Mouse (Mus musculus) midbrain, embryonic 15.5 days (tissue): ENCODE measurements around the gene Slc6a5. TPM values are rescaled to one million over a fixed set of nuclear protein-coding genes. Genes with fewer than 3 reads are reported as not detected.
"Not testable (repeated sequence)": the region's sequence is repeated elsewhere in the genome, so short reads cannot be mapped to it uniquely, and the experiment has no call there.

Experiments used
- ATAC-seq: fragments of 200-750 bp; cut with Nextera tagmentation; replicated peaks from 2 replicates; pipeline ENCODE4 v1.8.0; 2017; ENCODE audit warnings: moderate TSS enrichment
- H3K27ac ChIP-seq: fragments of 300-500 bp; sonication (generic); 2 replicates; pipeline ENCODE4 v1.5.1; 2015; ENCODE audit warnings: mild to moderate bottlenecking, inconsistent platforms
- H3K27me3 ChIP-seq: fragments of 300-500 bp; sonication (generic); replicated peaks from 2 replicates; pipeline ENCODE4 v1.6.1; 2015; ENCODE audit warnings: inconsistent platforms
- H3K36me3 ChIP-seq: fragments of 300-500 bp; sonication (generic); replicated peaks from 2 replicates; pipeline ENCODE4 v1.6.1; 2015; ENCODE audit warnings: inconsistent platforms
- H3K4me1 ChIP-seq: fragments of 300-500 bp; sonication (generic); 2 replicates; pipeline ENCODE4 v1.6.1; 2015; ENCODE audit warnings: inconsistent platforms
- H3K4me2 ChIP-seq: fragments of 300-500 bp; sonication (generic); 2 replicates; pipeline ENCODE4 v1.6.1; 2015; ENCODE audit warnings: inconsistent platforms, mild to moderate bottlenecking, moderate library complexity
- H3K4me3 ChIP-seq: fragments of 300-500 bp; sonication (generic); 2 replicates; pipeline ENCODE4 v1.5.1; 2015; ENCODE audit warnings: mild to moderate bottlenecking, inconsistent platforms
- H3K9ac ChIP-seq: fragments of 300-500 bp; sonication (generic); 2 replicates; pipeline ENCODE4 v1.6.1; 2015; ENCODE audit warnings: mild to moderate bottlenecking, inconsistent platforms
- H3K9me3 ChIP-seq: fragments of 300-500 bp; sonication (generic); 2 replicates; pipeline ENCODE4 v1.6.1; 2016; ENCODE audit warnings: inconsistent platforms
- WGBS: fragments of 180-500 bp; shearing (Covaris S2); methylation state at CpG from one replicate; pipeline ENCODE4 v1.1.7; 2015; ENCODE audit warnings: mixed read lengths; 5-methylcytosine and 5-hydroxymethylcytosine counted together
- polyA plus RNA-seq: library from polyadenylated mRNA; unstranded; fragments of >200 nt; fragmentation: Nextera tagmentation; extraction: Ambion mirVana; gene quantifications from 2 replicates; pipeline ENCODE4 v1.2.1, GENCODE M21; 2015

Slc6a5 gene
- polyA plus RNA-seq, 1 experiment from 2014 or later = 0.31 TPM

DNA sequence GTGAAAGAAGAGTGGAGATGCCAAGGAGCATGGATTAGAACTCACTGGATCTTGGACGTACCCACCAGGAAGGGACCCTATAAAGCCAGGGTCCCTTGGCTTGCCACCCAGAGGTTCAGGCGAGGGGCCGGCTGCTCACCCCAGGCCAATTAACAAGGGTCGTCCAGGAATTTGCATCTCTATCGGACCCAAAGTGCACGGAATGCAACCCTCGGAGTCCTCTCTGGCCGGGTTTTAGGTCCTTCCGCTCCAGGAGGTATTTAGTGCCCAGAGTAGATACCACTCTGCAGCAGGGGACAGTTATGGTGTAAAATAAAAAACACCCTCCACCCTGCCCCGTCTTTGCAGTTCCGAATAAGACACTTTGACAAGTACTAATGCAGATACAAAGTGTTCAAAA, 5.5 kb downstream of the Slc6a5 start:
- Histone ChIP-seq H3K4me2 (no peak overlapping the region), H3K27me3 (peaks cover 73% of the 10 kb centered on the region), H3K36me3 (no peaks in the 10 kb centered on the region), H3K9me3 (no peaks in the 10 kb centered on the region), H3K4me3 (no peak overlapping the region), H3K4me1 (peaks cover 13% of the 10 kb centered on the region), H3K27ac (no peak overlapping the region), H3K9ac (no peak overlapping the region)
- WGBS = 7% methylated on average over 11 of the region's 11 CpGs
- no peak for ATAC-seq

DNA sequence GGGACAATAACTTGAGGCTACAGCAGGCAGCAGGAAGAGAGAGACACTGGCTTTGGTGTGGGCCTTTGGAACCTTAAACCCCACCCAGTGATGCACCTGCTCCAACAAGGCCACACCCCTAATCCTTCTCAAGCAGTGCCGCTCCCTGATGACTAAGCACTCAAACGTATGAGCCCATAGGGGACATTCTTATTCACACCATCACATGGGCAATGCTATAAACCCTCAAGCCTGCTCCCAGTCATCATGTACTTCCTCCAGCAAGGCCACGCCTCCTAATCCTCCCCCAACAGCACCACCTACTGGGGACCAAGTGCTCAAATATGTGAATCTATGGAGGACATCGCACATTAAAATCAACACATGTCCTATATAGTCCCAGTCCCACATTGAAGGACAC, 9.5 kb downstream of the Slc6a5 start:
- Histone ChIP-seq H3K4me1 (peaks cover 14% of the 10 kb centered on the region), H3K9me3 (no peaks in the 10 kb centered on the region), H3K36me3 (no peaks in the 10 kb centered on the region), H3K4me2 (no peak overlapping the region), H3K9ac (no peak overlapping the region), H3K4me3 (no peak overlapping the region), H3K27me3 (peaks cover 39% of the 10 kb centered on the region), H3K27ac (no peak overlapping the region)
- ATAC-seq = no peak
- 89% methylated on average over 4 of the region's 4 CpGs for WGBS

DNA sequence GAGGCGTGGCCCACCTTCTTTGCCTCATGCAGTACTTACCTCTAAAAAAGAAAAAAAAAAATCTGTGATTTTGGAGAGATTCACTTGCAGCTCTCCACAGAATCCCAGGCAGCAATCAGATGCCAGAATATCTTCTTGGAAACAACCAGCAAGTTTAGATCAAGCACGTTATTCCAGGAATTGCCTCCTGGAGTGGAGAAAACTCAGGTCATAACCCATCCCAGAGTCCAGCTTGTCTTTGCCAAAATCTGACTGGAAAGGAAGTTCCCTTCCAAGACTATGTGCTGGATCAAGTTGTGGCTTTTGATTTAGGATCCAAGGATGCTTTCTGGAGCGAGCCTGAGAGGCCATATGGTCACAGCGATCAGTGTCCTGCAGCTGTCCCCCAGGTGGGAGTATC, 10.8 kb downstream of the Slc6a5 start:
- 82% methylated on average over 4 of the region's 4 CpGs for WGBS
- no peaks in the 10 kb centered on the region for H3K9me3 ChIP-seq
- no peak overlapping the region for H3K27ac ChIP-seq
- H3K36me3 ChIP-seq = no peaks in the 10 kb centered on the region
- H3K4me2 ChIP-seq = no peak overlapping the region
- ATAC-seq = no peak
- no peak overlapping the region for H3K9ac ChIP-seq
- peaks cover 11% of the 10 kb centered on the region for H3K4me1 ChIP-seq
- no peak overlapping the region for H3K4me3 ChIP-seq
- H3K27me3 ChIP-seq = peaks cover 27% of the 10 kb centered on the region

DNA sequence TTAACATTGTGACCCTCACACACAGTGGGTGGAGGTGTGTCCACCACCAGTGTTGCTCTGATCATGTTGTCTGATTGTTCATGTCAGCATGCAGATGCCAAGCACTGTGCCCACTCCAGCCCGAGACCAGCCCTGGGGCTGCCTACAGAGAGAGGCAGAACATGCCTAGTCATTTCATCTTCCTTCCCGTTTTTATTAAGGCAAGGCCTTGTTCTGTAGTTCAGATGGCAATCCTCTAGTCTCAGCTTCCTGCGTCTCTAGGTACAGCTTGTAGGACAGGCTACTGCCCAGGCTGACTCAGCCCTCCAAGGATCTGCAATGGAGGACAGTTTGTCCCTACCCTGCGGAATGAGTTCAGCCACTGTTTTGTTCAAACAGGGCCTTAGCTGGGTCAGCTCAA, 13.0 kb downstream of the Slc6a5 start:
- 22% methylated on average over 4 of the region's 4 CpGs for WGBS
- Histone ChIP-seq H3K4me2 (0 out of 2 replicates have a peak overlapping the region, but pooled peaks have one; percentile 20), H3K27ac (peak overlapping the region; percentile 62), H3K4me1 (peaks cover 7% of the 10 kb centered on the region), H3K4me3 (no peak overlapping the region), H3K9ac (0 out of 2 replicates have a peak overlapping the region, but pooled peaks have one; percentile 2), H3K27me3 (peaks cover 5% of the 10 kb centered on the region), H3K36me3 (no peaks in the 10 kb centered on the region), H3K9me3 (no peaks in the 10 kb centered on the region)
- peak; percentile 72 for ATAC-seq

DNA sequence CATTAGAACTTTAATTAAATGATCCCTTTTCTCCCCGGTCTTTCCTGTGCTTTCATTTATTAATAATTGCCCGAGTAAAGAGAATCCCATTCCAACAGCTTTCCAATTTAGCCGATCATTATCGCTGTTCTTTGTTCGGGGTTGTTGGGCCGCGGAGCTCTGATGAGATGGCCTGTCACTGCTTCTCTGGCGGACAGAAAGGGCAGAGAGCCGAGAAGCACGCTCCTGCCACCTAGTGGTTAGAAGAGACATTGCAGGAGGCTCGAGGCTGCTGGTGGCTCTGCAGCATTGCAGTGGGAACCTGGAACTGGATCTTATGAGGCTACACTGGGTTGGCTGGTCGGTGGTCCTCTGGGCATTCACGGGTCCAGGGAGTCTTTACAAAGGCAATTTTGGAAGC, 13.4 kb downstream of the Slc6a5 start:
- Histone ChIP-seq H3K4me1 (peaks cover 7% of the 10 kb centered on the region), H3K27me3 (0 out of 2 replicates have a peak, but pooled peaks cover under 1% of the 10 kb centered on the region), H3K36me3 (no peaks in the 10 kb centered on the region), H3K4me2 (peak overlapping the region; percentile 20), H3K4me3 (no peak overlapping the region), H3K27ac (peak overlapping the region; percentile 62), H3K9ac (no peak overlapping the region), H3K9me3 (no peaks in the 10 kb centered on the region)
- under 1% methylated on average over 13 of the region's 13 CpGs for WGBS
- ATAC-seq = peak; percentile 90

DNA sequence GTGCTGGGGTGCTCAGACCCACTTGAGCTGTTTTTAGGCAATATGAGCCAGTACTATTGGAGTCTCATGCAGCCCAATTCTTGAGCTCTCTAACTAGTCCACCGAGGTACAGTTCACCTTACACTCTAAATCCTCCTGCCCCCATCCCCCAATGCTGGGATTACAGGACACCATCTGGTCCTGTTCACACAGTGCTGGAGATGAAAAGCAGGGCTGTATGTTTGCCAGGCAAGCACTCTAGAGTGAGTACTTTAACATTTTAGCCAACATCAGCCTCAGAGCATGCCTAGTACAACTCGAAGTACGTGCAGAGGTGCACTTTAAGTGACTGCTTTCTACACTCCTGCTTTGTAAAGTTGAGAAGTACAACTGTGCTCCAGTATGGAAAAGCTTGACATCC, 18.6 kb downstream of the Slc6a5 start:
- H3K4me1 ChIP-seq = no peaks in the 10 kb centered on the region
- no peak overlapping the region for H3K4me2 ChIP-seq
- no peaks in the 10 kb centered on the region for H3K27me3 ChIP-seq
- no peak overlapping the region for H3K9ac ChIP-seq
- no peaks in the 10 kb centered on the region for H3K9me3 ChIP-seq
- no peak overlapping the region for H3K4me3 ChIP-seq
- ATAC-seq = no peak
- no peak overlapping the region for H3K27ac ChIP-seq
- H3K36me3 ChIP-seq = no peaks in the 10 kb centered on the region
- WGBS = 71% methylated on average over 3 of the region's 3 CpGs

DNA sequence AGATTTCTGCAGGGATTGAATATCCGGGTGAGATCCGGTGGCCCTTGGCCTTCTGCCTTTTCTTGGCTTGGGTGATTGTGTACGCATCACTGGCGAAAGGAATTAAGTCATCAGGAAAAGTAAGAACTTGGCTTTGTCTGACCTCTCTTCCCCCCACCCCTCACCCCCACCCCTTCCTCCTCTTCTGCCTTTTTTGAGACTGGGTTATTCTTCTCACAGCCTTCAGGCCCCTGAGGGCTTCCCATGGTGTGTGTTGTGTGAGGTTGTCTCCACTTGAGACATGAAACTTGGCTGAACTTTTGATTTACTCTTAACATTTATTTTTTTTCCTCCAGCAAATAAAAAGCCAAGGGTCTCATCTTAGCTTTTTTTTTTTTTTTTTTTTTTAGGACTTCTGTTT, 20.1 kb downstream of the Slc6a5 start:
- Histone ChIP-seq H3K4me1 (no peaks in the 10 kb centered on the region), H3K36me3 (no peaks in the 10 kb centered on the region), H3K9me3 (no peaks in the 10 kb centered on the region), H3K4me2 (no peak overlapping the region), H3K27ac (no peak overlapping the region), H3K9ac (no peak overlapping the region), H3K27me3 (no peaks in the 10 kb centered on the region), H3K4me3 (no peak overlapping the region)
- WGBS = 25% methylated on average over 4 of the region's 4 CpGs
- no peak for ATAC-seq

DNA sequence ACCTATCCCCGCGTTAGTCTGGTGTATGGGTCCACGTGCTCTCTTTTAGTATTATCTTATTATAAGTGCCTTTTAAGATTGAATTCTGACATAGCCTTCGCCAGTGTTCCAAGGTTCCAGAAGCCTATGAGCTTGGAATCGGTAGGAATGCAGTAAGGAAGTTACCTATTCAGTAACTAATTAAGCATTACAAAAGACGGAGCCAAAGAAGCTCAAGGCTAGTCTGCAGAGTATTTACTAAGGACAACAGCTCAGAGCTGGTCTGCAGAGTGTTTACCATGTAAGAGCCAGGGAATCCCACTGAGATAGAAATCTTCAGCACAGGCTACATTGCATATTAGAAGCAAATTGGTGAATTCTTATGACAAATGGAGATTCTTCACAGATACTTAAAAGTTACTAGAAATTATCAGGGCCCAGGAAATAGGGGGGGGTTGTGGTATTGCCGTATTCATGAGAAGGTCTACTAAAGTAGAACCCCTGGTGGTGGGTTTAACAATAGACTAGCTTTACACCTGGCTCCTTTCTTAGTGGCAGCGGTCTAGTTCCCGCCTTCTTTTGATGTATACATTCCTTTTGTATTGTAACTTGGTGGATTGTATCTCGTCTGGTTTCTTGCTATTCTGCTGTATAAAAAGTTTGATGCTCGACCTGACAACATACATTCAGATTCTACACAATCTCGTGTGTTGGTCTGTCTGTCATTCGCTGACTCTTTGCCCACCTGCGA, 23.6 kb downstream of the Slc6a5 start:
- 80% methylated on average over 14 of the region's 14 CpGs for WGBS
- not testable (repeated sequence) for H3K4me2 ChIP-seq, H3K27ac ChIP-seq, H3K36me3 ChIP-seq, ATAC-seq, H3K27me3 ChIP-seq, H3K9me3 ChIP-seq, H3K4me1 ChIP-seq, H3K9ac ChIP-seq, H3K4me3 ChIP-seq

DNA sequence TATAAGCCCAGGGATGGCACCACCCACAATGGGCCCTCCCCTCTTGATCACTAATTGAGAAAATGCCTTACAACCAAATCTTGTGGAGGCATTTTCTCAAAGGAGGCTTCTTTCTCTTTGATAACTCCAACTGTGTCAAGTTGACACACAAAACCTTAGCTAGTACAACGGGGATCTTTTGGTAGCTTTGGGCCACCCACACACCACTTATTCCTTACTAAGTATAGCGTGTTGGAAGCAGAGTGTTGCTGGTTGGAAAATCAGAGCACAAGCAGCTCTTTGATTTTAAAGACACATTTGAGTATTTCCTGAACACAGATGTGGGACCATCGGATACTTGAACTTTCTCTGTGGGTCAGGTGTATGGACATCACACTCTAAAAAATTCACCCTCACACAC, 26.9 kb downstream of the Slc6a5 start:
- no peak overlapping the region for H3K9ac ChIP-seq
- H3K4me3 ChIP-seq = no peak overlapping the region
- H3K27ac ChIP-seq = no peak overlapping the region
- no peaks in the 10 kb centered on the region for H3K4me1 ChIP-seq
- no peaks in the 10 kb centered on the region for H3K27me3 ChIP-seq
- no peaks in the 10 kb centered on the region for H3K9me3 ChIP-seq
- ATAC-seq = no peak
- WGBS = 86% methylated on average over 3 of the region's 3 CpGs
- no peak overlapping the region for H3K4me2 ChIP-seq
- H3K36me3 ChIP-seq = no peaks in the 10 kb centered on the region

DNA sequence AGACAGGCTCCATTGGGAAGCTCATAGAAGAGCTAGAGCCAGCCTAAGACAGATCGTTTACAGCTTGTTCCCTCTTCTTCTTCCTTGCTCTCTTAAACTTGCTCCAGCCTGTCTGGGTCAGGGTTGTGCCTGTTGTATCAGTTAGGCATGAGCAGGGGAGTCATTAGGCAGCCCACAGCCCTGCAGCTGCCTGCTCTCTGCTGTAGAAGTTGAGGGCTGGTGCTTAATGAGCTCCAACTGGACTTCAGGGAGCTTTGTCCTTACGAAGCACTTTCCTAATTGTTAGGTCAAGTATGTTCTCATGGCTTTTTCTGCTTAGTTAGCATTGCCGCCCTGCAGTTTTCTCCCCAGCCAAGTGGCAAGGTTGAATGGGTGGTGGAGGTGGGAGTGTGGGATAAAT, 32.1 kb downstream of the Slc6a5 start:
- no peak for ATAC-seq
- Histone ChIP-seq H3K36me3 (no peaks in the 10 kb centered on the region), H3K4me3 (no peak overlapping the region), H3K4me2 (no peak overlapping the region), H3K9me3 (no peaks in the 10 kb centered on the region), H3K27ac (no peak overlapping the region), H3K27me3 (no peaks in the 10 kb centered on the region), H3K9ac (no peak overlapping the region), H3K4me1 (no peaks in the 10 kb centered on the region)
- 70% methylated on average over 3 of the region's 3 CpGs for WGBS

DNA sequence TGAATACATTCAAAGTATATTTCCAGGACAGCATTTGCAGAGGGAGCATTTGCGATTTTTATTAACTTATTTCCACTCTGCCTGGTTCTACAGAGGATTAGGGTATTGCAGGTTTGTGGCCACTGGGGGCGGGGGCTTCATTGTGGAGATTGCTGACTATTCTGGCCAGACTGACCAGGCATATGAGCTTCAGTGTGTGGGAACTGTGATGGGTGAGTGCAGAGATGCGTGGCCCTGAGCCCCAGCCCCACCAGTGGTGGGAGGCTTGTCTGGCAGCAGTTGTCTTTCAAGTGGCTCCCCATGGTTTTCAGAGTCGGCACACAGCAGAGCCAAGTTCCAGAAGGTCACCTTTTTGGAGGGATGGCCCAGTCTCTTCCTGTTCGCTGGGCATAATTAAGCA, 32.5 kb downstream of the Slc6a5 start:
- 56% methylated on average over 5 of the region's 5 CpGs for WGBS
- Histone ChIP-seq H3K4me3 (no peak overlapping the region), H3K9me3 (no peaks in the 10 kb centered on the region), H3K27me3 (no peaks in the 10 kb centered on the region), H3K4me1 (no peaks in the 10 kb centered on the region), H3K36me3 (no peaks in the 10 kb centered on the region), H3K9ac (no peak overlapping the region), H3K4me2 (no peak overlapping the region), H3K27ac (no peak overlapping the region)
- 0 out of 2 replicates have a peak, but pooled peaks have one; percentile 35 for ATAC-seq

DNA sequence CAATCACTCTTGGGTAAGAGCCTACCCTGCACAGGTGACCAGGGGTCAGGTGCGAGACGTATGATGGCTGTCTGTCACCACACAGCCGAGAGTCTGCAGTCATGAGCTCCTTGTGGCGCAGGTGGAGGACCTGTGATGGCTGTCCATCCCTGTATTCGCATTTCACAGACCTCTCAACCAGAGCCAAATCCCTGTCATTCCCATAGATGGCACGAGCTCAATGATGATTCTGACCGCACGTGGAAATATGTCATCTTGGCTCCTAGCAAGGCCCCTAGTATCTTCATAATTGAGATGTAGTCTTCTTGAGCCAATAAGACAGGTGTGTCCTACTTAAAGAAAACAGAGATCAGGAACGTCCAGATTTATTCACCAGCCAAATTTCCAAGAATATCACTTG, 36.7 kb downstream of the Slc6a5 start:
- Histone ChIP-seq H3K27ac (no peak overlapping the region), H3K9me3 (no peaks in the 10 kb centered on the region), H3K4me1 (no peaks in the 10 kb centered on the region), H3K36me3 (no peaks in the 10 kb centered on the region), H3K4me2 (no peak overlapping the region), H3K27me3 (no peaks in the 10 kb centered on the region), H3K4me3 (no peak overlapping the region), H3K9ac (no peak overlapping the region)
- no peak for ATAC-seq
- WGBS = 92% methylated on average over 9 of the region's 9 CpGs

DNA sequence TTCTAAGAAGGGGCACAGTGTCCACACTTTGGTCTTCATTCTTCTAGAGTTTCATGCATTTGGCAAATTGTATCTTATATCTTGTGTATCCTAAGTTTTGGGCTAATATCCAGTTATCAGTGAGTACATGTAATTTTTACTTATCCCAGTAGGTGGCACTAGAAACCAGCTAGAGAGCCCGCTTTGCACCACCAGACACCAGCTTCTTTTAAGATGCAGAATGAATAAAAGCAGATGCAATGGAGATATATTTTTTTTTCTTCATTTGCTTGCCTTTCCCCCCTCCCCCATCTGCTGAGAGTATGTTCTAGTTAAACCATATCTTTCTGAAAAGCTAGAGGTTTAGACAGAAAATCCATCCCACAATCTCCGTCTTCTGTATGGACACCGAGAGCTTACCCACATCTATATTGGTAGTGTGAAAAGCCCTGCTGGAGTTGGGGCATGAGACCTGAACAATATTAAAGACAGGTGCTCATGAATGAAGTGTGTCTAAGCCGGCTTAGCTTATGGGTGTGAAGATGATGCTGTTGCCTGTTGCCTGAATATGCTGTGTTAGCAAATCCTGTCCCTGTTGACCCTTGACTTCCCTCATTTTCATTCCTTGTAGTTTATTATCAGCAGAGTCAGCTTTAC, 43.7 kb downstream of the Slc6a5 start:
- peak; percentile 59 for ATAC-seq
- Histone ChIP-seq H3K4me2 (no peak overlapping the region), H3K4me3 (no peak overlapping the region), H3K36me3 (no peaks in the 10 kb centered on the region), H3K27ac (no peak overlapping the region), H3K9me3 (no peaks in the 10 kb centered on the region), H3K9ac (no peak overlapping the region), H3K27me3 (no peaks in the 10 kb centered on the region), H3K4me1 (no peaks in the 10 kb centered on the region)
- WGBS = 38% methylated on average over 4 of the region's 4 CpGs
